Mouse (Mus musculus) layer of hippocampus, postnatal 14 days (tissue): Measurements from ENCODE around the gene Vdac2. TPM values are rescaled to one million over a fixed set of nuclear protein-coding genes. Genes with fewer than 3 reads are reported as not detected.

Experiments
- DNase-seq, 2 experiments: peaks; one replicate each; pipeline ENCODE4 v3.0.0; 2021 to 2022; ENCODE audit warnings: low spot score in 2 of 2, mixed read lengths in 1 of 2
- long read RNA-seq, 2 experiments: library from polyadenylated mRNA; stranded (forward); transcript quantifications; one replicate each; pipeline ENCODE4 v2.0.0; 2021
- total RNA-seq, 2 experiments: library from RNA; stranded (reverse); gene quantifications; 2 replicates each; pipeline ENCODE4 v1.2.3; 2021

Gene Vdac2
- 100 to 1,000 TPM; 231 to 233 TPM for total RNA-seq
- long read RNA-seq, experiment 1, transcript Vdac2-201 (10 exons, 1,954 nt): major isoform, 181 of 195 reads
- long read RNA-seq, experiment 1, partial matches to known transcripts: 9 of 195 reads
- long read RNA-seq, experiment 1, other reads (novel, unspliced or antisense): 4 of 195 reads
- long read RNA-seq, experiment 2, transcript Vdac2-201 (10 exons, 1,954 nt): major isoform, 318 of 335 reads
- long read RNA-seq, experiment 2, partial matches to known transcripts: 6 of 335 reads
- long read RNA-seq, experiment 2, other reads (novel, unspliced or antisense): 11 of 335 reads

GRCm38 (mm10) chr14:21824938-21825337, at the start of gene Vdac2:
Vdac2 (plus strand) TSS chr14:21825238.
- no peak for DNase-seq

- DNase-seq: no peak
Measured at GRCm38 (mm10) chr14:21776201-21776600, 48.8 kb upstream of the Vdac2 start.

GRCm38 (mm10) chr14:21786500-21786899, 38.5 kb upstream of the Vdac2 start:
- DNase-seq: no peak

DNA sequence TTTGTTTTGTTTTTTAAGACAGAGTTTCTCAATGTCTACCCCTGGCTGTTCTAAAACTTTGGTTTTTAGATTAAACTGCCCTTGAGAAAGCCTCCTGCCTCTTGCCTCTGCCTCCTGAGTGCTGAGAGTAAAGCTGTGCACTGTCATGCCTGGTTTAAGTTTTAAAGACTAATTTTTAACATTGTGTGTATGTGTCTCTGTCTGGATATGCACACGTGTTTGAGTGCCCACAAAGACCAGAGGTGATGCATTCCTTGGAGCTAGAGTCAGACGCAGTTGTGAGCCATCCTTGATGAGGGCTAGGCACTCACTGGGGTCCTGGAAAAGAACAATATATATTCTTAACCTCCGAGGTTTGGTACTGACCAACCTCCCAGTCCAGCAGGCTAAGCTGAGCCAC, 37.7 kb upstream of the Vdac2 start:
- no peak for DNase-seq

DNA sequence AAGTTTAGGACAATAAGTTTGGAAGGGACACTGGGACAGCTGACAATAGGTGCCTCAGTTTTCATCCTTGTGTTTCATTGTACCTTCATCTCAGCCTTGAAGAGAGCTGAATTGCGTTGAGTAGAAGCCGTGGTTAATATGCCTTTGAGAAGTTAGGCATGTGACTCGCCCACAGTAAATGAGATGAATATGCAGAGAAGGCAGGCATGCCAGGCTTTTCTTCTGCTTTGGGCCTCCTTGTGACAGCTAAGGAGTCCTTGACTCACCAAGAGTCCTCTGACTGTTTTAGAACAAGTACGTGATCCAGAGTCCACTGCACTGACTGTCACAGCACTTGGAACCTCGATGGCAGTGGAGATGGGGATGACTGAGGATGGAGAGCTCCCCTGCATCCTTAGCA, 36.9 kb upstream of the Vdac2 start:
- DNase-seq: no peak

- DNase-seq: no peak
Measured at GRCm38 (mm10) chr14:21790585-21791251, 34.3 kb upstream of the Vdac2 start.

DNA sequence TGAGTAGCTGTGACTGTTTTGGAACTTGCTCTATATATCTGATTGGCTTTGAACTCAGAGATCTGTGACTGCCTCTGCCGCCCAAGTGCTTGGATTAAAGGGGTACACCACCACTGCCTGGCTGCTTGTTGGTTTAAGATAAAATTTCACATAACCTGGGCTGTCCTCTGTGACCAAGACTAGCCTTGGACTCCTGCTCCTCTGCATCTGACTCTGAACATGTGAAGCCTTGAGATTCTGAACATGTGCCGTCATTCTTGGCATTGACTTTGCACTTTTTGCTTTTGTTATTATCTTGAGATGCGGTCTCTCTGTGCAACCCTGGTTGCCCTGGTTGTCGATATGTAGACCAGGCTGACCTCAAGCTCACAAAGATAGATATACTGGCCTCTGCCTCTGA, 33.3 kb upstream of the Vdac2 start:
- DNase-seq: no peak

GRCm38 (mm10) chr14:21792250-21792649, 32.8 kb upstream of the Vdac2 start:
- no peak for DNase-seq

GRCm38 (mm10) chr14:21800641-21801040, 24.4 kb upstream of the Vdac2 start:
- no peak for DNase-seq

DNA sequence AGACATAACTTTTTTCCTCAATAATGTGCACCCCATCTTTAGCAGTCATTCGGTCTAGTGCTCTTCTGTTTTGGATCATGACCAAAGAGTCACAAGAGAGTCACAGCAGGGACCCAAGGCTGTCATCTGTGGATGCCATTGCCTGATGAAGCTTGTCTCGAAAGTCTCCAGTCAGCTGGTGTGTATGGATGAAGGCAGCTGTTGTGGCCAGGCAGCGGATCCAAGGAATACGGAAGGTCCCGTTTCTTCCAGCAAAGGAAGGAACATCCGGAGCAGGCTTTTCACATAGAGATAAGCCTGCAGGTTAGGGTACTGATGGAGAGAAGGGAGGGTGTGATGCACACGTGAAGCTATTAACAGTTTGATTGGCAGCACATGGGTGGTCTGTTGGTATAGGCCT, 23.4 kb upstream of the Vdac2 start:
- DNase-seq: no peak

DNA sequence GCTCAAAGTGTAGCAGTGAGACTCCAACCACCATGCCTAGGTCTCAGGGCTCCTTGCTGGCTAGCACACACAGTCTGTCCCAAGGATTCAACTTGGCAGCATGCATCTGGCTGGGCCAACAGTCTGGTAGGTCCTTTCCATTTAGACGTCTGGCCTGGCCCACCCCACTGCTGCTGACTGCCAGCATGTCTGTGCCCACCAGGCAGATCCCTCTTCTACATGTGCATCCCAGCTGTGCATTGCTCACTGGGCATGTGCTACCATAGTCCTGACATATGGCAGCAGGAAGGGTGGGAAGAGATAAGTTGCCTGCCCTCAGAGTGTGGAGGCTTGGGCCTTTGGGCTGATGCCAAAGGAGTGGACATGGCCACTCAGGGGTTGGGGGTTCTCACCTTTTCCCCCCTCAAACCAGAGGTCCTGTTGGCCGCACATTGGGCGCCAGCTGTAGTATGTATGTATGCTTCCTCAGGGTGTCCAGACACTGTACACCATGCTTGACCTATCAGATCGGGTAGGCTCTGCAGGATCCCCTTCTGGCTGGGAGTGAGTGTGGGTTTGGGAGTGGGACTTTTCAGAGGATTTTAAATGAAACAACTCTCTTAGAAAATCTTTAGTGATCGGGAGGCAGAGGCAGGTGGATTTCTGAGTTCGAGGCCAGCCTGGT, 22.4 kb upstream of the Vdac2 start:
- DNase-seq: no peak

DNA sequence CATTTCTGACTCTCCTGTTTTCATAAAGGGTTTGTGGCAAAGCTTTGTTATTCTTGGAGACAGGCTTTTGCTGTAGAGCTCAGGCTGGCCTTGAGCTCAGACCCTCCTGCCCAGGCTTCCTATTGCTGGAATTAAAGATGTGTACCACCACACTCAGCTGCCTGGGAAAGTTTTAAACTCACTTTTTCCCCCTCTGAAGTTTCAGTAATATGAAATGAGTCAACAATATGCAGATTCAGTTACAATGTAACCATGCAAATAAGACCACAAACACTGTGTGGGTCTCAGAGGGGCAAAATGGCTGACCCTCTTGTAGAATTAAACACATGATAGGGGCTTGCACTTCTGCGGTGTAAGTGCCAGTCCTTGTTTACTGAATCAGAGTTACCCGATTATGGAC, 18.8 kb upstream of the Vdac2 start:
- no peak for DNase-seq

DNA sequence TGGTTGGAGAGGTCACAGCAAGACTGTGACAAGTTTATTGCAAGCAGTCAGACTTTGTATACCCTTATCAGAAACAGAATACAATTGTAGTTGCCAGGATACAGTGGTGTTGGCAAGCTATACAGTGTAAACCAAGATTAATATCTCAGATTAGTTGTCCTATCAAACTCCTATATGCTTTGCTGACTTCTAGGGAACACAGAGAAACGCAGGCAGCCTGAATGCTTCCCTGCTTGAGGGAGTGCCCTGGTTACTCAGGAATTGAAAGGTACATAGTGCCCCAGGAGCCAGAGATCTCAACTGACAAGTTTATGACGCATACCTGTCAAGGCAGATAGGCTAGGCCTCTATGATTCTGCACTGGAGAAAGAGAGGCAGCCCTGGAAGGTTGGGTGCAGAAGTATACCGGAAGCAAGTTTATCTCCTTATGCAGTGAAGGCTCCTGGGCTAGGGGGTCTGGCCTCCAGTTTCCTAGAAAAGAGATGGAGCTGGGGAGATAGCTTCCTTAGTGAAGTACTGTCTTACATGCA, 18.3 kb upstream of the Vdac2 start:
- no peak for DNase-seq

DNA sequence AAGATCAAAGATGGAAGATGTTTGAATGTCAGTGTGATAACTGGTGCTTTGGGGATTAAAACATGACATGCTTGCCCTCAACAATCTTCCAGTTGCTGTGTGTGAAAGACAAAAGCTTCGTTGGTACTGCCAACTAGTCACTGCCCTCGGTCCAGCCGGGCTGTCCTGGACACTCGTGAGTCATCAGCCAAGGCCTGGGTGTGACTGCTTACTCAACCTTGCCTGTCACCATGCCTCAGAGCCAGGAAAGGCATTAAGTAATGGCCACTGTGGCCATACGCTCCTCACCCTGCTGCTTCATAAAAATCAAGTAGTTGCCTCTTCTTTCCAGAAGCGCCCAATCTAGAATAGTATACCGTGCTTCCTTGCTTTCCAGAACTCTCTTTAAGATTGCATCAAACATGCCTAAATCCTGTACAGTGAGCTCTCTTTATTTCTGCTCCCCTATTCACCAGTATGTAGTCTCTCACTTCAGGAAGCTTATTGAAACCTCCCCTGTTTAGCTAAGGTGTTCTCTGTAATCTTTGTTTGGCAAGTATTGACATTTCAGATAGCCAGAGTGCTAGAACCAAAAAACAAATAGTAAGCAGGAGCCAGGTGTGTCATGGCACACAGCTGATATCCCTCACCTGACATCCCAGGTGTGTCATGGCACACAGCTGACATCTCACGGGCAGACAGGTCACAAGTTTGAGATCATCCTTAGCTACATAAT, 16.7 kb upstream of the Vdac2 start:
- DNase-seq: no peak

DNA sequence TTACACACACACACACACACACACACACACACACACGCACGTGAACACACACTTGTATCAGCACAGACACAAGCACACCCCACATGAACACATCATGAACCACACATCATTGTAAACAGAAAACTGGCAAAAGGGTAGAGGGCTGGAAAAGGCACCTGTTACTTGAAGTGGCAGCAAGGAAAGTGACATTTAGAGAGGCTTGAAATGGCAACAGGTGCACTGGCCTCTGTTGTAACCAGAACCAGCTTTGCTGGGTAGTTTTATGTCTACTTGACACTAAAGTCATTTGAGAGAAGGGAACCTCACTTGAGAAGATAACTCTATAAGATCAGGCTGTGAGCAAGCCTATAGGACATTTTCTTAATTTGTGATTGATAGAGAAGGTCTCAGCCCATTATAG, 15.6 kb upstream of the Vdac2 start:
- no peak for DNase-seq

DNA sequence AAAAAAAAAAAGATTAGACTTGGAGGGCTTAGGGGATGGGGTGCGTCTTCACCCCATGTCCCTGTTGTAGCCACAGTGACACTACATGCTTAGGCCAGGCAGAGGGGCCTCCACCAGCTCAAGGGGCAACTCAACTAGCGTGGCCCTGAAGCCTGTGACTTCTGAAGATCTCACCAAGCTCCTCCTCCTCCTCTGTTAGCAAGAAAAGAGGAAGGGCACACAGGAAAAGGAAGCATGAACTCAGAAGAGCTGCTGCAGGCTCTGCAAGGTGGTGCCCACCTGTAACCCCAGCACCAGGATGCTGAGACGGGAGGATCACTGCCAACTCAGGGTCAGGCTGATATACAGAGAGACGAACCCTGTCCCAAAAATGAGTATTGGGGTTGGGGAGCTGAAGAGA, 13.7 kb upstream of the Vdac2 start:
- no peak for DNase-seq

DNA sequence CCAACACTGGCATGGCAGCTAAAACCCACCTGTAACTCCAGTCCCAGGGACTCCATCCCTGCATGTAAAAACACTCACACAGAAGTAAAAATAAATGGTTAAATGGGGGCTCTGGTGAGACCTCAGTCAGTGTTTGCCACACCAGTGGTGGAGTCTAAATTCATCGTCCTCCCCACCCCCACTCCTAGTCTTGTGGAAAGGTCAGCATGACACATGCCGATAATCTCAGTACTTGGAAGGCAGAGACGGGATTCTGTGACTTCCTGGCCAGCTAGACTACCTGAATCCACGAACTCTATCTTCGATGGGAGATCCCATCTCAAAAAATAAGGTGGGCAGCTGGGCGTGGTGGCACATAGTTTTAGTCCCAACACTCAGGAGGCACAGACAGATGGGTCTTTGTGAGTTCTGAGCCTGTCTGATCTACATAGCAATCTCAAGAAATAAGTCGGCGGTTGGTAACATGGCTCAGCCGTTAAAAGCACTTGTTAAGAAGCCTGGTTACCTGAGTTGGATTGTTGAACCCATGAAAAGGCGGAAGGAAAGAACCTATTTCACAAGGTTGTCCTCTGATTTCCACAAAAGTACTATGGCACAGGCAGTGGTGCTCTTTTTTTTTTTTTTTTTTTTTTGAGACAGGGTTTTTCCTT, 13.2 kb upstream of the Vdac2 start:
- no peak for DNase-seq

DNA sequence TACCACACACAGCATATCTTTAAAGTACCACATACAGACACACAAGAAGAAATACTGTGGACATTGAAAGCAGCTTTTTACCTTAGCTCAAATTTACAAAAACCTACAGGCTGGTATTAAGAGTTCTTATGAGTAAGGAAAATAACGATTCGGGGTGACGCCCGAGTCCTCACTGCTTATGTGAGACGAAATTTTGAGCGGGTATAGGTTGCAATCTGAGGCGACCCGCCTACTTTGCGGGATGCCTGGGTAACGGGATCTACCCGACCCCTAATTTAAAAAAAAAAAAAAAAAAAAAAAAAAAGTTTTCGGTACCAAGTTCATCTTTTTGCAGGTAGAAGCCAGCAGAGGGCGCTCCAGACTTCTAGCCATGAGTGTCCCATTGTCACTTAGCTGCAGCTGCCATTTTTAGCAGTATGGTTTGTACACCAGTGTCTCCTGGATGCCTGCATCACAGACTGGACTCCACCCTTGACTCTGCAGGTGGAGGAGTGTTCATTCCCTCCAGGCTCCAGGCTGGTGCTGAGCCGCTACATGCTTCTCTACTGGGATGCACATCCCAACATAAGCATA, 12.4 kb upstream of the Vdac2 start:
- DNase-seq: peak; percentile 17 to 37

DNA sequence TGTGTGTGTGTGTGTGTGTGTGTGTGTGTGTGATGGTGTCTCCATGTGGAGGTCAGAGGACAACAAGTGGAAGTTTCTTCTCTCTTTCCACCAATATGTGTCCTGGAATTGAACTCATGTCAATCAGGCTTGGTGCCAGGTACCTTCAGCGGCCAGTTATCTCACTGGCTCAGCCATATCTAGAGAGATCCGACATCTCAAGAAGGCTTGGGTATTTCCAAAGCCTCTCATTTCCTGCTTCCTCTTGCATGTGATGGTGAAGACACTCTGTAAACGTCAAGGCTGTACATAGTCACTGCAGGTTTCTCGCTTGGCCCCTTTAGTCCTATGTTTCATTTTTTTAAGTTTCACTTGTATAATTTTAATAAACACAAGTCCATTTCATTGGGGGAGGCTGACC, 11.8 kb upstream of the Vdac2 start:
- no peak for DNase-seq

DNA sequence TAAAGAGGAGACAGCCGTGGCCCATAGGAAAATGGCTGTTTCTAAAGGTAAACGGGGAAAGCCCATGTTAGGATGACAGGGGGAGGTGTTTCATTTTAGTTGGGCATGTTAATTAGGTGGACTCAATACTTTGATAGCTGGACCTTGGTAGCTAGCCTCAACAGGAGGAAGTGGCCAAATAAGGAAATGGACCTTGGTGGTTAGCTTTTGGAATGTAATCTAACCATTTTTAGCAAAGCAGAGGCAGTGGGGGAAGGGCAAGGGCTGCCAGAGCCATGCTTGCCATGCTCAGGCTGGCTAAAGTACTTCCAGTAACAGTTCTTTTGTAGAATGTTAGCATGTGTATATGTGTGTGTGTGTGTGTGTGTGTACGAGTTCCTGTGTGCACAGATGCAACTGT, 11.2 kb upstream of the Vdac2 start:
- no peak for DNase-seq

GRCm38 (mm10) chr14:21814606-21815005, 10.4 kb upstream of the Vdac2 start:
- no peak for DNase-seq
